Mouse (Mus musculus): Measurements from ENCODE around the gene BC049762.
A peak's percentile ranks its signal among the peaks of the same experiment; 100 is the strongest.

The BC049762 gene

DNA sequence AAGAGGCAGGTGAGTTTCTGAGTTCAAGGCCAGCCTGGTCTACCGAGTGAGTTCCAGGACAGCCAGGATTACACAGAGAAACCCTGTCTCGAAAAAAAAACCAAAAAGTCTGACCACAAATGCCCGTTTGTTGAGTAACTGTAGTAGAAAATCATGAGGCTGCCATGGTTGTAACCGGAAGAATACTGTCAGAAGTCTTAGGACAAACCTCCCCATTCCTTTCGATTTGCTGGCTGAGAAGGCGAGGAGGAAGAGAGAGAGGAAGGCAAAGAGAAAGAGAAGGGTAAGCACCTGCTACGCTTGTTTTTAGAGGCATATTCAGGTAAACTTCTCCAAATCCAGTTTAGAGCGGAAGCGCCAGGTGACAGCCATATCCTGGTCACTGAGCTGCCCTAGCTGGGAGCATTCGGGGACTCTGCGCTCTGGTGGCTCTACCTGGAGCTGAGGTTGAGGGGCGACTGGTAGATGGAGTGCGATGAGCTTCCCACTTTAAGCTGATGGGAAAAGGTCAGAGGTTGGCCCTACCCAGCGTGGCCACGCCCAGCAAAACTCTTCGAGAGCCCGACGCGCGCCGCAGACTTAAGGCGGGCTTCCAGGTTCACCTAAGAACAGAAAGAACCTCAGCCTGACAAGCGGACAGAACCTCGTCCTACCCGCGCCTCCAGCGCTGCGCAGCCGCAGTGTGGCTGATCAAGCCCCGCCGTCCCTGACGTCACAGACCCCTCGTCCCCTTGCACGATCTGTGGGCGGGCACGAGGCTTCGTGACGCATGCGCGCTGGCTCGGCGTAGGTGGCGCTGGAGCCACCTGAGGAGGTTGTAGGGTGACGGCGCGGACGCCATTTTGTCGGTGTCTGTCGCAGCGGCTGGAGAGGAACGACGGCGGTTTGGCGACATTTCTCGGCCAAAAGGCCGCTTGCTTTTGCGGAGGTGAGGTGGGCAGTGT is at the start of gene BC049762:
Gene BC049762, minus strand, starts transcription at position 705 of the 944 bp plus-strand sequence.
- DNase-seq = peak; percentile 99

DNA sequence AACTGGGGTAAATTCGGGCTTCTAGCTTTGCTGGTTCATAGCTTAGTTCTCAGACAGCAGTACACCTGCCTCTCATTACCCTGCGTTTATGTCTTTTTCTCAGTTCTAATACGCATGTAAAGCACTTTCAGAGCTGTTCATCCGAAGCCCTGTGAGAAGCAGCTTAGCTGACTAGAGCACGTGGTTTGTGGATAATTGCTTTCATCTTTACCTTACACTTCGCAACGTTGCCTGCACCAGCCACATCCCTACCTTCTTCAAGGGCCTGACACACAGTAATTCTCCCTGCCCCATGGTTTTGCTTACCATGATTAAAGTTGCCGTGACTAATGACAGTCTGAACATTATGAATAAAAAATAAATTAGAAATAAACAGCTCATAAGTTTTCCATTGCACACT is 49.0 kb upstream of the BC049762 start:
- DNase-seq = no peak

DNA sequence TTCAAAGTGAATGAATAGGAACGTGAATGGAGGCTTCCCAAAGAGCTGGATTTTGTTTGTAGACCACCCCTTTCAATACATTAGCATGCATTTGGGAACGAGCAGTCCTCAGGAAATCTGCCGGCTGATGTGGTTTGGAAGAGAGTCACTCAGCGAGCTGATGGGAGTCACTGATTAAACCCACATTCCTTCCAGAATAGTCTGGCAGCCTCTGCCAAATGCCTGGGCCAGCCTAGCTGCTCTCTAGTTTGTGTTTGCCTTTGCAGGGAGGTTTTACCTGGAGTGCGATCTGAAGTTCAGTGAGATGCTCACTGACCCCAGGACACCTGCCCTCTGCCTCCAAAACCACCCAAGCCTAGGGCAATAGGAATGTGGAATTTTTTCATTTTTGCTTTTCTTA is 45.5 kb upstream of the BC049762 start:
- DNase-seq = no peak

DNA sequence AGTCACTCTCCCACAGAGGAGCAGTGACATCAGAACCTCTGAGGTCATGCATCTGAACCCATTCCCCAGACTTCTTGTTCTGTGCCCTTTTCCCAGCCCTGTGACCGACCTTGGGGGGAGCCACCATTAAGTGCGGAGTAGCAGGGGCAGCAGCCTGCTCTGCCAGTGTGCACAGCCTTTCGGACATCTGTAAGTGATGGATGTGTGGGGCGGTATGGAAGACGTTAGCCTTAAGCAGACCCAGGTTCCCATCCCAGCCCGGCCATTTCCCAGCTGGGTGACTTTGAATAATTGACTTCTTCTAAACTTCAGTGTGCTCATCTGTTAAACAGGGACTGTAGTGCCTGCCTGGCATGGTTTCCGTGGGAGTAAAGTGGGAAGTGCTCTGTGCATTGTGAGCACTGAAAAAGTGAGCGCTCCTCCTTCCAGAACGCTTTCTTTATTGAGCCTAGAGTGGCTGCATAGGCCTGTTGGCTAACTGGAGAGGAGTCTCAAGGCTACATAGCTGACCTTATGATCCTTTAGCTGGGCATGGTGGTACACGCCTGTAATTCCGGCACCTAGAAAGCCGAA is 41.2 kb upstream of the BC049762 start:
- no peak for DNase-seq

DNA sequence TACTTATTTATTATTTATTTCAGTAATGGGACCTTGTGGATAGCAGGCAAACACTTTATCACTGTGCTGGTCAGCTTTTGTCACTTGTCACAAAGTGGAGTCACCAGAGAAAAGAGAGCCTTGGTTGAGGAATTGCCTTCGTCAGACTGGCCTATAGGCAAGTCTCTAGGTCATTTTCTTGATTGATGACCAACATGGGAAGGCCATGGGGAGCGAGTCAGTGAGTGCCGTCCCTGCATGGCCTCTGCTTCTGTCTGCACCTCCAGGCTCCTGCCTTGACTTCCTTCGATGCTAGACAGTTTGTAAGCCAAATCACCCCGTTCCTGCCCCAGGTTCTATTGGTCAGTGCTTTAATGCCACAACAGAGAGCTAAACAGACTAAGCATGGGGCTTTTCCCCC is 39.5 kb upstream of the BC049762 start:
- no peak for DNase-seq

DNA sequence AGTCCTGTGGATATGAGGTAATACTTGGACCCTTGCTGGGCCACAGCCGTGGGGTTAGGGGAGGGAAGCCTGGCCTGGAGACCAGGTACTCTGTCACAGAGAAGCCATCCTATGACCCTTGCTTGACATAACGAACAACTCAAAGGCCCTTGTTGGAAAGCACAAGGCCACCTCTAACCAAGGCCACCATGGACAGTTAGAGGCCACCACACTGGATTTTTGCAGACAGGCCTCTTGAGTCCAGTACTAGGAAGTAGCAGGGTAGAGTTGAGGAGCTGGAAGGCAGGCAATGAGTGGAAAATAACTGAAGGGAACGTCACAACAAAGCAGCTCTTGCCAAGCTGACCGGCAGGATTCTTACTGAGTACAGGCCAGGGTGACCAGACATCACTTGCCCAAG is 35.8 kb upstream of the BC049762 start:
- no peak for DNase-seq

DNA sequence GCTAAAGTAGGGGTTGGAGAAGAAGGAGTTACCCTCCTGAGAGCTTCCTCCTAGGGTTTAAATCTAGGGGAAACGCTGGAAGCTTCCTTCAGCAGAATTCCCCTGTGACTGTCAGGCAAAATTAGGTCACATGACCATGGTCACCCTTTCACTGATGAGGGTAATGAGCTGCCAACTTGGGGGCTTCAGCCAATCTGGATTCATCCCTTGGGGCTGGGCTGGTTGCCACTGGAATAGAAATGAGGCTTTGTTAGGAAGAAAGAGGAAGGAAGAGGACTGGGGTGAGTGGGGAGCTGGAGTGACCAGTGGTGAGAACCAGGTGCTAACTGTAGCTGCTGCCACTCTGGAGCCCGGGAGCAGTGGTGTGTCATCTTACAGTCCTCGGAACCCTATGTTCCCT is 32.9 kb upstream of the BC049762 start:
- no peak for DNase-seq

DNA sequence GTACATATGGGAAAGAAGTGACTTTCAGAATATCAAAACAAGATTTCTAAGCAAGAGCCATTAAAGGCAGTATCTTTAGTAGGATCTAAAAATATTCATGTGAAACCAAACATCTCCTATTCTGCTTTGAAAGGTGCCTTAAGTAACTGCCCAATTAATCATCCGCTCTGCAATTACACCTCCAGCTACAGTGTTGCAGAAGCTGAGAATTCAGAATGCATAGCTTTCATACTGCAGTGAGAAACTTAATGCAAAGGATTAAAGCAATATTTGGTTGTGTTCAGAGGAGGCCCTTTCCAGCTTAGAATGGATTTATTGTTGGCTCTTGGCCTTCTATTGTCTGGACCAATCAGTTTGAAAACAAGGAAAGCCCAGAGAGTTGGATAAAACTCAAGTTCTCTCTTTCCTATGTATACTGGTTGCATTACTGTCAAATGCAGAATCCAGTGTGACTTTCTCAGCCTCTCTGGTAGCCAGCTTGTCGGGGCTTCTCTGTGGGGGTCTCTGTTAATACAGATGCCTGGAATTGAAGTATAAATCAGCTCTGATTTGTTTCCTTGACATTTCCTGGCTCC is 31.2 kb upstream of the BC049762 start:
- no peak for DNase-seq

DNA sequence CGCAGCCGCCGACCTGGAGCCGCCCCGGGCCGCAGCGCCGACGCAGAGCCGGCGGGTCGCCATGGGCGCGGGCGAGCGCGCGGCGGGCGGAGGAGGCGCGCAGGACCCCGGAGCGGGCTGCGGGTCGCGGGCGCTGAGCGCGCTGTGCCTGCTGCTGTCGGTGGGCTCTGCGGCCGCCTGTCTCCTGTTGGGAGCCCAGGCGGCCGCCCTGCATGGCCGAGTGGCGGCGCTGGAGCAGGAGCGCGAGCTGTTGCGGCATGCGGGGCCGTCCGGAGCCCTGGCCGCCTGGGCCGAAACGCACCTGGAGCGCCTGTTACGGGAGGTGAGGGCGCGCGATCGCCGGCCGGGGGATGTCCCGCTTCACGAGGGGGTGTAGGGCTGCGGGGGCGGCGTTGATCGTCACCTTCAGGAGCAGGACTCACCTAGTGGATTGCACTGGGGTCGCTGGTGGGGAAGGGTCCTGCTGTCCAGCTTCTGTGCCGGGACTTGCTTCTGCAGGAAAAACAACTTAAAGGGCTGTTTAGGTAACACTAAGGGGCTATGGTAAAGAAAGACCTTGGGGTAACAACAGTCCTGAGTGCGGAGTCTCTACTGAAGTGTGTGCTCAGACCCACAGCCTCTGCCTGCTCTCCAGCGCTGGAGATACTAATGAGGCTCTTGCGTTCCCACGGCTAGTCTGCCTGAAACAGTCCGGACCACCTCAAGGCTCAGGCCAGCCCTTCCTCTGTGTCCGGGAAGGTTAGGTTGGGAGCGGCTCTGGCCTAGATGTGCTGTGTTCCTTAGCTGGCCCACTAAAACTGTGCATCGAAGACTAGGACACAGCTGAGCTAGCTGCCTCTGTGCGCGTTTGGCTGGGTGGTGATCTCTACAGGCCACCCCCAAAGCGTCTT is 27.5 kb upstream of the BC049762 start:
- peak; percentile 6 for DNase-seq

DNA sequence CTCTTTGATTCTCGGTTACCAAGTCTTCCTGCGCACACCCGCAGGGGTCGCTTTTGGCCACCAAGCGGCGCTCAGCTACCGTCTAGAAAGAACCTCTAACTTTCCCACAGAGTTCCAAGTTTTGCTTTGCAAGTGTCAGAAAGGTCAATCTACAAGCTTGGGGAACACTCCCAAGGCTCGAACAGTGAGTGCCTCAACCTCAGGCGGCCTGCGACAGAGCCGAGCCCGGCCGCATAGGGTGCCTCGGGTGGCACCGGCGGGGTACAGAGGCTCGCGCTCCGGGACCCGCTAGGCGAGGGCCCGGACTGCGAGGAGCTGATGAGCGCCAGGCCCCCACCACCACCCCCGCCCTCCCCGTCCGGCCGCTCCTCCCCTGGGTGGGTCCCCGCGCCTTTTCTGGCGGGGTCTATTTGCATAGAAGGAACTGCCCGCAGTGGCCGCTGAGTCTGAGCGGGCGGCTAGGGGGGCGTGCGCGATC is 26.8 kb upstream of the BC049762 start, which contains the start of gene Col23a1:
Gene Col23a1, plus strand, starts transcription at position 357 of the 478 bp plus-strand sequence.
- peak; percentile 23 for DNase-seq

DNA sequence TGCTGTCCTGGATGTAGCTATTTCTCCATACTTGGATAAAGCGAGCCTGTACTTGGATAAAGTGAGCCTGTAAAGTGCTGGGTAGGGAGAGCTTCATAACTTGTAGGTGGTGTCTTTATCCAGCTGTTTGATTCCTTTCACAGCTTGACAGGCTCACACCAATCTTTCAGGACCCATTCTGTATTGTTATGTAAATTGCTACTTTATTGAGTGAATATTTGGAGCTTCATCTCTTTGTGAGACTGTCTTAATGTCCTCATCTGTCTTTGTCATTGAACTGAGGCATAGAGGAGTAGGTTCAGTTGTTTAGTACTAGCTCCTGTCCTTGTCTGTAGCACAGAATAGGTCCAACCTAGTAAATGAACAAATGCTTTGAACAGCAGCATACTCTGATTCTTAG is 11.6 kb upstream of the BC049762 start:
- no peak for DNase-seq

DNA sequence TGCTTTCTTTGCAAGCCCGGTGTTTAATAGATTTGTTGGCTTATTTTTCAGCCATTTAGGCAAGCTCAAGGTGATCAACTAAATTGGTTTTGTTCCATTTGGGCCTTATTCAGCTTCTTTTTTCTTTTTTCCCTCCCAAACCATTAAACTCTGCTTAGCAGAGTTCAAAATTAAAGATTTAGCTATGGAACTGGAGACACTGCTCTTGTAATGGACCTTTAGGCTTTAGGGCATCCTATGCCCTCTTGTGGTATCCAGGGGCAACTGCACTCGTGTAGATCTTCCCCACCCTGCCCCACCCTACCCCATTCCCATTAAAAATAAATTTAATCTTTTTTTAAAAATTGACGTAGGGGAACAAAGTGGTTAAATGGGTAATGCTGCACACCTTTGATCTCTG is 2.5 kb upstream of the BC049762 start:
- DNase-seq = peak; percentile 14

DNA sequence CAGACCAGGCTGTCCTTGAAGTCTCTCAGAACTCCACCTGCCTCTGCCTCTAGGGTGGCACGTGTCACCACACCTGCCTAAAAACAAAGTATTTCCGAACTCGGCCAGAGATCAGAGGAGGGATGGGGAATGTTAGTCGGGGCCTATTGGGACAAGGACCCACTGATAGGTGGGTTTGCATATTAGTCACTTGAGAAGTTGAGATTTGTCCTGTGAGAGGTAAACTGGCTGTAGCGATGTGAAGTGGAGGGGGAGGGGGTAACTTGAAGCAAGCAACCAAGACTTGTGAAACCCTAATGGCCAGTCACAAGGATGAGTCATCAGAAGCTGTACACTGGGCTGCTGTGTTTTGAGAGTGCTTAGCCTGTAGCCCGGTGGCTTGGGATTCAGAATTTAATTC is 1.5 kb upstream of the BC049762 start:
- peak; percentile 6 for DNase-seq

DNA sequence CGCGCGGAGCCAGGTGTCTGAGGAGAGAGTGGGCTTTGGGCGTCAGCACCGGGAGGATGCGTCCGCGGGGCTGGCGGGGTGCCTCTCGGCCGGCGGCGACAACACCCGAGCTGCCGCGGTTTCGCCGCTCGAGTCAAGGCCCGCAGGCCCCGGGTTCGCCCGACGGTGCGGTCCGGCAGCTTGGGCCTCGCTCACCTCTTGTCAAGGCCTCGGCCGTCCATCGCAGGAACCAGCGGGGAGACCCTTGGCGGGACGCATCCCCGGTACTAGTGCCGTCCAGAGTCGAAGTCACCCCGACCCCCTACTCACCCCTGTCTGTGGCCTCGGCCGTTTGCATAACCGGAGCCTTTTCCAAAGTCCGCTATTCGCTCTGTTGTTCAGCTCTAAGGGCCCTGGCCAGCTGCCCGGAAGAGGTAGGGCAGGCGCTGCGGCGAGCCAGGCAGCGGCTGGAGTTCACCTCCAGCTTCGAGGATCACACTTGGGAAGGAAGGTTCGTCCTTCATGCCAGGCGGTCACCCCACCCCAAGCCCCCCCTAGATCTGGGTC is 513 bp upstream of the BC049762 start:
- no peak for DNase-seq

DNA sequence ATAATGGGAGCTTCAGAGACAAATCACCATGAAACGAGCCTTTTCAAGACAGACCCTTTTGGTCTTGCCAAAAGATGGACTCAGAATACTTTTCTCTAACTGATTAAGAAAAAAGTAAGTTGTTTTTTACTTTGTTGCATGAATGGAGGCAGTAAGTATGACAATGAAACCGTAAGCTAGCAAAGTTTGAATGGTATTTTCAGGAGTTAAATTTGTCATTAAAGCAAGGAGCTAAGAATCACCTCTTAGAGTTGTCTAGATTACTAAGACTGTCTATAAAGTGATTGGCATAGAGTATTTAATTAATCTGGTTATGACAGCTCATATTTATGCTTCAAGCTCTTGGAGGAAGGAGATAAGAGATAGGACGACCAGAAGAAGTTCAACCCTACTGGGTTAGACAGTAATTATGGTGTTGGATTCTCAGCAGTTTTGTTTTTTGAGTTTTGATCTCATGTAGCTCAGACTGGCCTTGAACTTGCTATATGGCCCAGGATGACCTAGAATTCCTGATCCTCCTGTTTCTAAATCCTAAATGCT is 1.1 kb downstream of the BC049762 start, which contains the start of gene Clk4:
Gene Clk4, plus strand, starts transcription at position 51 of the 540 bp plus-strand sequence.
- no peak for DNase-seq

DNA sequence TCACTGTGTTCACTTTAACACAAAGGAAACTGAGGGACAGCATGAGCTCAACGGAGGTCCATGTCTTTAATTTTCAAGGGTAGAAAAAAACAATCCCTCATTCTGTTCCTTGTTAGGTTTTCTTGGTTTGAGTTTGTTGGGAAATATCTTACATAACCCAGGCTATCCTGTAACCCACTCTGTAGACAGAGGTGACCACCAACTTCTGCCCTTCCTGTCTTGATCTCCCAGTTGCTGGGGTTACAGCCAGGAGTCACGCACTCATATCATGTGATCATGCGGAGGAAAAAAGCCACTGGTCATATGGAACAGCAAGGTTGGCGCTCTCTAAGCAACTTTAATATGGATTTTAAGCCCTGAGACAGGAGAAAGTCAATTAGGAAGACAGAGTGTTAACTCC is 5.8 kb downstream of the BC049762 start:
- no peak for DNase-seq

DNA sequence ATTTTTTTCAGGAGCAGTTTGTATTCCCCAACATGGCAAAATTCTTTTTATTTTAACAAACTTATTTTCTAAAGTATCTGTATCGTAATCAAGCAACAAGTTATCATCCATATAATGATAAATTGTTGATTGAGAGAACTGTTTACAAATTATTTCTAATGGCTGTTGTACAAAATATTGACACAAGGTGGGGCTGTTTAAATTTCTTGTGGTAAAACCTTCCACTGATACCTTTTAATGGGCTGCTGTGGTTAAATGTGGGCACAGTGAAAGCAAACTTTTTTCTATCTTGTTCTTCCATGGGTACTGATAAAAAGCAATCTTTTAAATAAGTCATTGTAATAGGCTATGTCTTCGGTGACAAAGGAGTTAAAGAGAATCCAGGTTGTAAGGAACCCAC is 19.9 kb downstream of the BC049762 start:
- DNase-seq = no peak

DNA sequence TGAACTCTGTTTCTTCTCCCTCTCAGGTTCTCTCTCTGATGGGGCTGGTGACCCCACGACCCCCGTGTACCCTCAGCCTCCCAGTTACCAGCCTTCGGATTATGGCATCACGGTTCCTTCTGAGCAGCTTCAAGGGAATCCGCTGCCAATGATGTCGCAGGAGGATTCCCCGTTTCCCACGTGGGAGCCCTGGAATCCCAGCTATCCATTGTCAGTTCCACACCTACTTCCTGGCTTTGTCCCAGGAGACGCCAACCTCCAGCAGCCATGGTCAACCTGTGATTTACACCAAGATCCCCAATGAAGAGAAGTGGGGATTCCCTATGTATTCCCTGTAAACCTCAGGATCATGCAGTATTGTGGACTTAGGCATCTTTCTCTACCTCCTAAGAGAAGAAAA is 28.2 kb downstream of the BC049762 start:
- no peak for DNase-seq

DNA sequence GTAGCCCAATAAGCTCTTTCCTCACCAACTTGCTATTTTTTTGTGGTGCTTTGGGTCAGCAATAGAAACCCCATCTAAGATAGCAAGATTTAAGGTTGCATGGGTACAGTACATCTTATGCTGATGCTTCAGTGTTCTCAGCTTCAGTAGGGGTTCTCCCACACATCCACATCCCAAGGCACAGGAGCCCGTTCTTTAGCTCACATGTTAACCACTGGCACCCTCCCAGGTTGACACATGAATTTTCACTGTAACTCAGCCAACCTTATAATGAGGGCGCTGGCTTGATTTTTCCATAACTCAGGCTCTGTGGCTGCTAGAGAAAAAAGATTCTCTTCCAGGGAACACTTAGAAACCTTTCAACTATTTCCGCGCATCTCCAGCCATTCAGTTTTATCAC is 35.7 kb downstream of the BC049762 start:
- DNase-seq = no peak

DNA sequence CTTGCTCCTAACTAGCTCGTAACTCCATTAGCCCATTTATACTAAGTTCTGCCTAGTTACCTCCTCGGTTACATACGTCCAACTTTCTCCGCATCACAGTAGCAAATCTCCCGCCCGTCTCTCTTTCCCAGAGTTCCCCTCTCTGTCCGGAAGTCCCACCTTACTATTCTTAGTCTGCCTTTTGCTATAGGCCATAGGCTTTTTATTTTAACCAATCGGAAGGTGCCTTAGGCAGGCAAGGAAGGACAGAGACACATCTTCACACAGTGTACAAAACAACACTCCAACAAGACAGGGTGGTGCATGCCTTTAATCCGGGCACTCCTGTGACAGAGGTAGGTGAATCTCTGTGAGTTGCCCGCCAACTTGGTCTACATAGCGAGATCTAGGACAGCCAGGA is 42.5 kb downstream of the BC049762 start, which contains the start of gene Gm12569:
Gene Gm12569, plus strand, starts transcription at position 166 of the 400 bp plus-strand sequence.
- no peak for DNase-seq

DNA sequence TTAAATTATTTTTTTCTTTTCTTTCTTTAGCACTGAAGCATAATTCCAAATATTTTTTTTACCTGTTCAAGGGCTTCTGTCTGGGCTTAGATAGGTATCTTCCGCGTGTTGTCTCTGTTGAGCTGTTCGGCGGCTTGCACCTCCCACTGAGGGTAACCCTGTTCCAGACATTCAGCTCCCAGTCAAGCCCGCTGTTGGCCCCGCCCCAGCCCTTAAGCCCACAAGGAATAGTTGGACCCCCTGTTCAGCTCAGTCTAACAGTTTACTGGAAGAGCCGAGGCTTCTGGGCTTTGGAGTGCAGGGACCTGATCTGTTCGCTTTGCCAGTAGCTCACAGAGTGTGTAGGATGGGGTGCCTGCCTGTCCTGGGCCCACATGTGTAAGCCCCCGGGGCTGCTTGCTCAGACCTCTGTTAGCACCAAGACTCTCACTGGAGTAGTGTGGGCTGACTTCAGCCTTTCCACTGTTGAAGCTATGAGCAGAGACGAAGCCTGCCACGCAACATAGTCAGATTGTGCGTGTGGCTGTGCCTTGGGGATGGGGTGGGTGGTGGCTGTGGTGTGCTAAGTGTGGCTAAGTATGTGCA is 43.4 kb downstream of the BC049762 start:
- DNase-seq = no peak

DNA sequence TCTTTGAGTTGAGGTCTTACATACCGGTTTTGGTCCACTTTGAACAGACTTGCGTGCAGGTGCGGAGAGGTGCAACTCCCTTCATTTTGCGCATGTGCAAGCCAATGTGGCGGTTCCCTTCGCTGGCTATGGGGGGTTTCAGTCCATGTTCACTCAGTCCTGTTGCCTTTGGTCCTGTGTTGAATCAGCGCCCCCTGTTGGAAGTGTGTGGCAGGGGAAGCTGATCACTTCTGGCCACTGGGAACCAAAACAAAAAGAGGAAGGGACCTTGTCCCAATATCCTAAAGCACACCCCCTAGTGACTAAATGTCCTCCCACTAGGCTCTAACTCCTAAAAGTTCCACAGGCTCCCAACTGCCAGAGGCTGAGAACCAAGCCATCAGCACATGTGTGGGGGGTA is 48.8 kb downstream of the BC049762 start:
- no peak for DNase-seq
